Mouse (Mus musculus) 3134 (cell line): ENCODE results near the gene Dgki.
"Not testable (repeated sequence)": the region's sequence is repeated elsewhere in the genome, so short reads cannot be mapped to it uniquely, and the experiment has no call there.

Experiments
- DNase-seq: peaks from one replicate; pipeline ENCODE4 v3.0.0-alpha.2; 2011; ENCODE audit warnings: low spot score; ENCODE audit not compliant: insufficient read length; ENCODE audit errors: extremely low read depth

Gene Dgki

DNA sequence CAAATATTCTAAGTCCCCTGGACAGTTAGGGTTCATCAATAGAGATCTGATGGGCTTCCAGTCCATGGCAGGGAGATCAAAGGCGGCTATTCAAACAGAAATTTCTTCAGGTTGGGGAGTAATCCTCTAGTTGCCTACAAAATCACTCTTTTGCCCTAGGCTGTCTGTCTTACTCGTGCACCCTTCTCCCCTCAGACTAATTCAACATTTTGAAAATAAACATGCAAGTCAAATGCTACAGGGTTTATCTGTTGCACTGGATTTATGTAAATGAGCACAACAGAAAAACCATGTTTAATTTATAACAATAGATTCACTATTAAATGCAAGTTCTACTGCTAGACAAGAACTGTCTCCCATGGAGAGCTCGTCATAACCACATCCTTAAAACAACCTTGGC lies 141.1 kb downstream of the Dgki start:
- DNase-seq, result no peak

DNA sequence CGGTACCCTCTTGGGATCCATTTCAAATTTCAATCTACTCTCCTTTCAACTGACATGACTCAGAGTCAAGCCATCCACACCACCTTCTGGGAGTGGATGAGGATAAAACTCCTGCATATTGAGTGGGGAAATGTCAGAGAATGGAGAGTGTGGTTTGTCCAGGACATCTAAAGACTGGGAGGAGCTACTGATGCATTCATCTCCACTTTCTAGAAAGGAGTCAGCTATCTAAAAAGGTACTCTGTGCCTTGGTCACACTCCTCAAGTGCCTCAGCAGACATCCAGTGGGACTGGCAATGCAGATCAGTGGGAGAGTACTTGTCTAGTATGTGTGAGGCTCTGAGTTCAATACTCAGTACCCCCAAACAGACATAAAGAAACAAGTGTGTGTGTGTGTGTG lies 145.9 kb downstream of the Dgki start:
- no peak for DNase-seq

DNA sequence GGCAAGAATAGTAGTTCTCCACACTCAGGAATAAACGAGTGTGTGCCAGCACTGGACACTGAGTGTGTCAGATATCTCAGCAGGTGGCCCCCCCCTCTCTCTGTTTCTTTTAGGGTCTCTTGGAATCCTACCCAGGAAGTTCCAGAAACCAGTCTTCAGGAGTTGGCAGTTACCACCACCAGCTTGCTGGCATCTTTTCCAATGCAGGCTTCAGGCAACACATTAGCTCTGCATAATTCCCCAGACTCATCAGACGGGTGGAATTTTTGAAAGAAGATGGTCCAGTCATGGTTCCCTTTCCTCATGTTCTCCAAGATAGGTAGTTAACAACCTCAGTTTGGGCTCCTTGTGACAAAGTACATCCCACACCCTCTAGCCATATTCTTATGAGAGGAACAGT lies 149.5 kb downstream of the Dgki start:
- DNase-seq, result no peak

- no peak for DNase-seq
These were observed 149.9 kb downstream of the Dgki start for GRCm38 (mm10) chr6:37150038-37150437.

DNA sequence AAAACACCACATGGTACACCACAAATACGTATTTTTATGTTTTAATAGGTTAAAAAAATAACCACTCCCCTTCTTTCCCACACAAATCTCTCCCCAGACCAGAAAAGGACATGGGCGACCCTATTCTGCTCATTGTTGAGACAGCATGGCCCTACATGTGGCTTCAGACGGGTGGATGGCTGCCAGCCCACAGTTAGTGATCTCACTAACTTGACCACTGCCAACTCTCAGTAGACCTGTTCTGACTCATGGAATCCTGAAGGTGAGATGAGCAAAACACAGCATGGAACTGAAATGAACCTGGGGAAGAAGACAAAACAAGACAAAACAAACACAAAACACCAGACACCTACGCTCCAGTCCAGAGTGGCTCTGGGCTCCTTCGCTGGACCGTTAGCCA lies 150.8 kb downstream of the Dgki start:
- no peak for DNase-seq

DNA sequence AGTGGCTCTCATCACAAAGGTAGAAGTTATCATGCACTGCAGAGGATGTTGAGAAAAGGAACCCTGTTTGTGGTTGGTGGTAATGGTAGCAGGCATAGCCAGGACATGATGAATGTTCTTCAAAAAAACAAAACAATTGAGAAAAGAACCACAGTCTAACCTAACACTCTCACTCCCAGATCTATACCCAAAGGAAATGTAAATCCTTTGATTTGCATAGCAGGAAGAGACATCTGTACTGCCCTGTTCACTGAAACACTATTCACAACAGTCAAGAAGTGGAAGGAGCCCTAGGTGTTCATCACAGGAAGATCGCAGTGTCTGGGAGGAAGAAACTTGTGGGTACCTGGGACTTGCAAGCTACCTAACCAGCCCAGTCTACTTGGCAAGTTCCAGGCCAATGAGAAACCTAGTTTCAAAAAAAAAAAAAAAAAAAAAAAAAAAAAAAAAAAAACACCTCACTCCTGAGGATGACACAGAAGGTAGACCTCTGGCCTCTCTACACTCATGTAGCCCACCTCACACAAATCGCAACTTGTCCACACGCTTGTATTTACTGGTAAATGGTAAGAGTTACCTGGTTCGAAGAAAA lies 152.5 kb downstream of the Dgki start:
- no peak for DNase-seq

DNA sequence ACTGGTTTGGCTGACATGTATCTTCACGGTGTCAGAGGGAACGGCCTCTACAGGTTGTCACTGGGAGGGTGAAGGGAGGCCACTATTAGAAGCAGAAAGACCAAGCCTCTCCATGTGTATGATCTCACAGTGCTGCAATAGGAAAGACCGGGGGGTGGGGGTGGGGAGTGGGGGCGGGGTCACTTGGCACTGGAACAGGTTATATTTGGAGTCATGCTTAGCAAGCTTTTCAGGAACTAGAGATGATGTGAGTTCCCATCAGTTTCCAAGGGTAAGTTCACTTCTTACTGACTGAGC lies 156.2 kb downstream of the Dgki start:
- no peak for DNase-seq

GRCm38 (mm10) chr6:37142991-37143866 lies 156.8 kb downstream of the Dgki start:
- DNase-seq, result no peak

- DNase-seq, result no peak
These were observed 161.2 kb downstream of the Dgki start for GRCm38 (mm10) chr6:37138816-37139215.

DNA sequence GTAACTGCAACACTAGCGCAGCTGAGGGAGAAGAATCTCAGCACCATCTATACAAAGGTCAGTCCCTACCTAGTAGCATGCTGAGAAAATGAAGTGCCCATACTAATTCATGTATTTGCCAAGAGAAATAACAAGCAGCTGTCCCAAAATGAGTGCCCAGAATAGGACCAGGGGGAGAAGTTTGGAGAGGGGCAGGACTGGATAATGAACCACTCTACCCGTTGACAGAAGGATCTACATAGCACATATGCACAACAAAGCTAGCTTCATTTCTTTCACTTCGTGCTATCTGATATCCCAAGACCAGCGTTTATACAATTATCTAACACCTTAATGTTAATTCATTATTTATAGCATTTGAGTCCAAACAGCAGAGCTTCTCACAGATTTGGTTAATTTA lies 168.7 kb downstream of the Dgki start:
- DNase-seq, result no peak

GRCm38 (mm10) chr6:37120417-37121154 lies 179.4 kb downstream of the Dgki start:
- DNase-seq, result no peak

DNA sequence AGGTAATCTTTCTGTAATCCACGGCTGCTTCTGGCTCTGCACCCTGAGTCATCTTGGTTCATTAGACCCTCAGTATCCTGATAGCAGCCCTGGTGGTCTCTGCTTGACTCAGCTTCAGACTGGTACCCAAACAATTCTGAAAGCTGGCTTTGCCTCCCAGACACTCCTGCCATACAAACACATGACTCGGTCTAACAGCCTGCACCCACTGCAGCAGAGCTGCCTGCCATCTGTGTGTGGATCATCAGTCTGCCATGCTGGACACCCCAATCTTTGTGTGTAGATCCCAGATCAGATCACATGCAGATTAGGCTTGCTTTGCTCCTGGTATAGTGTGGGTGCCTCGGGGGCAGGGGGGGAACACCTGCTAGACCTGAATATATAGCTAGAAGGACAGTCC lies 180.8 kb downstream of the Dgki start:
- no peak for DNase-seq

- DNase-seq, result no peak
These were observed 186.9 kb downstream of the Dgki start for GRCm38 (mm10) chr6:37113048-37113447.

DNA sequence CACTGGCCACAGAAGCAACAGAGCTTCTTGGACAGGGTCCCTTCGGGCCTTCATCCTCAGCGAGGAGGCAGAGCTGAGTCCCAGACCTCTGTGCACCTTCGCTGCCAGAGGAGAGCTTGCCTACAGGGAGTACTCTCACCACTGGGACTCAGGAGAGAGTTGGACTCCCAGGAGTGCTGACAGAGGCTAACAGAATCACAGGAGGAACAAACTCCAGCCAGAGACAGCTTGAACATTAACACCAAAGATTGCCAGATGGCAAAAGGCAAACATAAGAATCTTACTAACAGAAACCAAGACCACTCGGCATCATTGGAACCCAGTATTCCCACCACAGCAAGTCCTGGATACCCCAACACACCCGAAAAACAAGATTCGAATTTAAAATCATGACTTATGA lies 193.7 kb downstream of the Dgki start:
- DNase-seq, result not testable (repeated sequence)

DNA sequence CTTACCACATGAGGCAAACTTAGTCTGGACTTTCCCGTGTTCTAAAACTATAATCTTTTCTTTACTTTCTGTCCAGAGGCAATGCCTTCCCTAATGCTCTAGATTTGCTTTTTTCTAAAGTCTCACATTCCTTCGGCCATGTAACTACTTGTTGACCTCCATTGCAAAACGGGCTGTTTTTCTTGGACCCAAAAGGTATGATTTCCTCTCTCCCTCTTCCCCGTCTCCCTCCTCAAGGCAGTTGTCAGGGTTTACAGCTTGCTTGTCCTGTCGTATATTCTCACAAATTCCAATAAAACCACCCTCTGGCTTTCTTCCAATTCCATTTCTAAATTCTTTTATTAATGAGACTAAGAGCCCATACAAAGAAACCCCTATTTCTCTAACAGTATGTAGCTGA lies 199.6 kb downstream of the Dgki start:
- DNase-seq, result no peak

DNA sequence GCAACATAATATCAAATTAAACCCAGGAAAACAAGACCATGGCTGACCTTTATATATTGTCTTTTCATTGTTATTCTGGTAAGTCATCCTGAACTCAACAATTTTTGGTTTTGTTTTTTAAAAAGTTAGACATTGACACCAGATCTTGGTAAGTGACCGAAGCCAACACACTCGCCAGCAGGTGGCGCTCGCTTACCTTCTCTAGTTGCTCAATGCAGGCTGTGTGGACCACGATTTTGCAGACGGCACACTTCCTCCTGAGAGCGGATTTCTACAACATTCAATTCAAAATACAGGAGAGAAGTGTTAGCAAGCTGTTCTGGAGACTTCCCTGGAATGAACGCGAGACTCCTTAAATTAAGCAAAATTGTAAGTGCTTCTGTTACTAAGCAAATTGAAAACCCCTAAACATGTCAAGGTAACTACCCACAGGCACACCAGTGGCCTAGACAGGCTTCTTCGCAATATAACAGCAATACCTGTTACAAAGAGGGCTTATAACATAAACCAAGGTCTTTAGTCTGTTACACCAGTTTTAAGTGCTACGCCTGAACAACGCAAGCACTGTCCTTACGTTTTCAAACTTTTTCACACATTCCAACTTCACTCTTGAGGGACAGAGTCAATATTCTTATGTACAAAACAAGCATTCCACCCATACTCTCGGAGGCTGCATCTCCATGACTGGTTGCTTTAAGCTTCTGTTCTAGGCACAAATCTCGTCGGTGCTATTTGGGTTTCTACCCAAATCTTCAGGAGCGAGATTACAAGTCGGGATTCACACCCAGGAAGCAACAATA lies 202.4 kb downstream of the Dgki start:
- peak; percentile 28 for DNase-seq

- DNase-seq, result no peak
These were observed 203.1 kb downstream of the Dgki start for GRCm38 (mm10) chr6:37096840-37097305.

DNA sequence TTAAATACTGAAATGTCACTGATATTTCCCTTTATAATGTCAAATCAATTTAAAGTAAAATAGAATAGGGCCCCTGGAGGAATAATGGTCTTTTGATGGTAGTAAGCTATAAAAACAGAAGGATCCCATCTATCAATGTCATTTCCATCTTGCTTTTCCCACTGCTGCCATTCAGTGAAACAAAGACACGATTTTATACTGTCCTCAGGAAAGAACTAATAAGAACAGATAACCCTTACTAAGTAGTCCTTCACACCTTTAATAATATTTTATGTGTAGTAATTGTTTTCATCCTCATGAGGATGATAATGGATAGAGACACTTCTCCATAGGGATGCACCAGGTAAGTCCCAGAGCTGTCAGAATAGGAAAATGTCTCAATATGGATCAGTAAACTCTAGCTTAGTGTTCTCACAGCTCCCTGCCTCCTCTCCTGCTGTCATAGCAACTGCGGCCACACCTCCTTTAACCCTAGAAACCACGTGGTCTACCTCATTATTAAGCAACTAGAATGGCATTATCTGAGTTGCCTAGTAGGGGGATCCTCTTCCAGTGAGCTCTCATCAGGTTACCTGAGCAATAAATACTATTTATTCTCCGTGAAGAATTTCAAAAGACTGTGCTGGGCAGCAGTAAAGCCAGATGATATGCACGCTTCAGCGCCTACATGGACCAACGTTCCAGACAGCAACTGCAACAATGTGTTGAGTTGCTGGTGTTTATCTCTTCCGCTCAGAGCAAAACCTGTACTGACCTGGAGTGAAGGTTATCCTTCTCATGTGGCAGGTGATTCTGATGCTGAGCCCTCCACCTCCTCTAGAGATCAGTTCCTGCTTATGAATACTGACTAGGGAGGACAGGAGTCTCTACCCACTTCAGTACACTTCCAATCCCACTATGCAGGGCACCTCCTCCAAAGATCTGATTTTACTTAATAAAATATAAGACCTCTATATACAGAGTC lies 210.6 kb downstream of the Dgki start:
- no peak for DNase-seq

- DNase-seq, result no peak
These were observed 217.0 kb downstream of the Dgki start for GRCm38 (mm10) chr6:37082990-37083389.
